Mouse (Mus musculus) limb, embryonic 10.5 days (tissue): ENCODE measurements around the gene Gm49711. TPM values are rescaled to one million over a fixed set of nuclear protein-coding genes. Genes with fewer than 3 reads are reported as not detected.

Experiments used
- DNase-seq: peaks from one replicate; pipeline ENCODE4 v3.0.0-alpha.2; 2017; ENCODE audit warnings: low spot score
- H3K27ac ChIP-seq: fragments of 300-500 bp; sonication (generic); 2 replicates; pipeline ENCODE4 v1.5.1; 2016; ENCODE audit warnings: mild to moderate bottlenecking
- H3K27me3 ChIP-seq: fragments of 300-500 bp; sonication (generic); 2 replicates; pipeline ENCODE4 v1.6.1; 2016; ENCODE audit warnings: low read depth, mild to moderate bottlenecking; ENCODE audit not compliant: poor library complexity, severe bottlenecking
- H3K36me3 ChIP-seq: fragments of 300-500 bp; sonication (generic); 2 replicates; pipeline ENCODE4 v1.6.1; 2016; ENCODE audit warnings: mild to moderate bottlenecking, moderate library complexity
- H3K4me1 ChIP-seq: fragments of 300-500 bp; sonication (generic); 2 replicates; pipeline ENCODE4 v1.6.1; 2016
- H3K4me3 ChIP-seq: fragments of 300-500 bp; sonication (generic); 2 replicates; pipeline ENCODE4 v1.5.1; 2016; ENCODE audit warnings: mild to moderate bottlenecking, moderate library complexity
- H3K9me3 ChIP-seq: fragments of 300-500 bp; sonication (generic); replicated peaks from 2 replicates; pipeline ENCODE4 v1.6.1; 2016; ENCODE audit warnings: mild to moderate bottlenecking
- WGBS: fragments of 180-500 bp; shearing (Covaris S2); methylation state at CpG from one replicate; pipeline ENCODE4 v1.1.7; 2016; 5-methylcytosine and 5-hydroxymethylcytosine counted together
- polyA plus RNA-seq: library from polyadenylated mRNA; unstranded; fragments of >200 nt; fragmentation: Nextera tagmentation; extraction: Ambion mirVana; gene quantifications from 2 replicates; pipeline ENCODE4 v1.2.1, GENCODE M21; 2016

Gm49711 gene
- polyA plus RNA-seq, 1 experiment from 2014 or later: 0.30 TPM

DNA sequence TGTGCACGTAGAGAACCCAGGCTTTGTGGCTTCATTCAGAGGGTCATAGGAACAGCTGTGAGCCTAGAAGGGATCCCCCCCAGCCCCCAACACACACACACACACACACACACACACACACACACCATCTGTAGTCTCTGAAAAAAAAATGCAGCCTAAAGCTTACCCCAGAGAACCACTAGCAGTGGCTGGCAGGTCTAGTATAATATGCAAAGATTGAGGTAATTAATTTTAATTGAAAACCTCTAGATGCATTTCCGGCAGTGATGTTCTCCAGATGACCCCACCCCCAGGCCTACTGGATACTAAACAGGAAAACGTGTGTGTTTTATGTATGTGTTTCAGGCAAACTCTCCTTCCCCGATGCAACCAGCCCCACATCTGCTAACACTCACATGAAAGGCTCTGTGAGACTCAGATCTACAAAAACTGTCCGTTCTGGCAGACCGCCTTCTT, 172.4 kb downstream of the Gm49711 start:
- H3K4me3 ChIP-seq: no peak overlapping the region
- H3K36me3 ChIP-seq: no peaks in the 10 kb centered on the region
- no peaks in the 10 kb centered on the region for H3K27me3 ChIP-seq
- H3K9me3 ChIP-seq: no peaks in the 10 kb centered on the region
- peak overlapping the region; percentile 61 for H3K27ac ChIP-seq
- WGBS: 39% methylated on average over 6 of the region's 6 CpGs
- peaks cover 31% of the 10 kb centered on the region for H3K4me1 ChIP-seq
- peak; percentile 61 for DNase-seq

DNA sequence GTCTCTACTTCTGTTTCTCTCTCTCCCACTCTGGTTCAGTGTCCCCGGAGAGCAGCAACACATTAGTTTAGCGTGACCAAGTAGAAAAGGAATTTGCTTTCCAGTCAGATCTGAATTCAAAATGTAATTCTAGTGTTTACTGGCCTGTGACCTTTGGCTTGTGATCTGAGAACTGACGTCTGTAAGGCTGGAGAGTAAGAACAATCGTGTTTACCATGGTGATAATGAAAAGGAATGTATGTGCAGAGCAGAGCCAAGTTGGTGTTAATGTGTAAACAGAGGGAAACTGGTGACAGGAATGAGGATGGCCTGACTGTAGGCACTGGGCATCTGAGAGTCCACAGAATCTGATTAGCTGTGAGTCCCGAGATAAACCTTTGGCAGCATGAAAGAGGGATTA, 176.4 kb downstream of the Gm49711 start:
- DNase-seq: no peak
- Histone ChIP-seq H3K27me3 (no peaks in the 10 kb centered on the region), H3K27ac (no peak overlapping the region), H3K4me1 (peaks cover 28% of the 10 kb centered on the region), H3K36me3 (no peaks in the 10 kb centered on the region), H3K4me3 (no peak overlapping the region), H3K9me3 (no peaks in the 10 kb centered on the region)
- WGBS: 41% methylated on average over 5 of the region's 5 CpGs

DNA sequence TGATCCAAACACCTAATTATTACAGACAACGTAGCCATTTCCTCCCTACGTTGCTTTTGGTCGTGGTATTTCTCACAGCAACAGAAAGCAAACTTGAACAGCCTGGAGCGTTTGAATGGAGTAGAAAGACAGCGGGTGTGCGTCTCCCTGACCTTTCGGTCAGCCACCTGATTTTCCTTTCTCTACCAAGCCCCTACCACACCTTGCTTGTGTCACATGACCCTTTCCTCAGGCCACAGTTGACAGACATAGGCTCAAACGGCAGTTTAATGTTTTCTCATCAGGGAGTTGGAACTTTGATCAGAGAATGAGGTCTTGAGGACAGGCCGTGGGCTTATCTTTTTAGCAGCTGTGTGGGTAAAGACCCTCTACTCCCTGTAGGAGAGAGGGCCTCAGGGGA, 177.1 kb downstream of the Gm49711 start:
- Histone ChIP-seq H3K27ac (no peak overlapping the region), H3K9me3 (no peaks in the 10 kb centered on the region), H3K4me1 (peaks cover 23% of the 10 kb centered on the region), H3K36me3 (no peaks in the 10 kb centered on the region), H3K27me3 (no peaks in the 10 kb centered on the region), H3K4me3 (no peak overlapping the region)
- whole genome bisulfite sequencing: 66% methylated on average over 9 of the region's 9 CpGs
- DNase-seq: no peak

Other genes starting within 250 kb of the Gm49711 start
- gene Mrps6, start within 50 bp of the Gm49711 start, polyA plus RNA-seq: 92.2 and 111 TPM in 2 replicates
- 8.0 and 9.3 TPM in 2 replicates for gene Slc5a3, start within 50 bp of the Gm49711 start, polyA plus RNA-seq
- 0.18 TPM in 1 of 2 replicates, not detected in the other for gene Kcne2, start 234.1 kb downstream of the Gm49711 start, polyA plus RNA-seq
- 112 and 114 TPM in 2 replicates for gene Smim11, start 243.0 kb downstream of the Gm49711 start, polyA plus RNA-seq